Mouse (Mus musculus): ENCODE results near the gene Sec63. TPM values are rescaled to one million over a fixed set of nuclear protein-coding genes. Genes with fewer than 3 reads are reported as not detected.

Sec63 gene
- polyA plus RNA-seq, 1 experiment: 13.2 TPM

DNA sequence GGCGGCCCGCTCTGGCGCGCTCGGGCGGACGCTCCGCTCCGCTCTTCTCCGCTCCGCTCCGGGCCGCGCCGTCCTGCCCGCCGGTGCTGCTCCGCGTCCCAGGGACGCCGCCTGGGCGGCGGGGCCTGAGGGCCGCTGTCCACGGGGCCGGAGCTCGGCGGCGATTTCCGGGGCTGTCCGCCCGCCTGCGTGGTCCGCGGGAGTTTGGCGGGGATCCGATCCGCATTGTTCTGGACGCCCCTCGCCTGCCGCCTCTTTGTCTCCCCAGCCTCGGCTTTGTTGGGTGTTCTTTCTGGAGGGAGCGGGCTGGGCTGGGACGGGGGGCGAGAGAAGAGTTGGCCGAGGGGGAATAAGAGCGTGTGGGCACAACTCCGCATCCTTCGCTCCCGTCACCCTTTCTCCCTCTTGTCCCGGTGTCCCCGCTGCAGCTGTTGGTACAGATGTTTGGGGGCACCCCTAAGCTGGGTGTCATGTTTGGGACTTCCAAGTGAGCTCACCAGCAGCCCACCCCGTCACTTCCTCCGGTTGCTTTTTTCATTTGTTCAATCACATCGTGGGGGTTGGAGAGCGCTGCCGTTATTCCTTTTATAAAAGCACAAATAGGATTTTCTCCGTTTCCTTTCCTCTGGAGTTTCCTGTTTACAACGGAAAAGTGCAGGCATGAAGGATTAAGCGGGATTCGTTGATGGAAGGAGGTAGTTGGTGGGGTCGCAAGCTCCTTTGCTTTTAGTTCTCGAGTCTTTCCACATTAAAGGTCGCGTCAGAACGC is 789 bp downstream of the Sec63 start:
- DNase-seq: peak; percentile 66
- Histone ChIP-seq H3K27ac (ENCODE audit: control insufficient read depth, insufficient read depth, low read length) (peak overlapping the region; percentile 67), H3K36me3 (ENCODE audit: control insufficient read depth, insufficient read depth, low read length) (no peaks in the 10 kb centered on the region), H3K27me3 (ENCODE audit: control insufficient read depth, insufficient read depth, low read length) (no peaks in the 10 kb centered on the region), H3K4me3 (ENCODE audit: control insufficient read depth, insufficient read depth, low read length) (peak overlapping the region; percentile 94), H3K4me1 (replicated peaks; ENCODE audit: control insufficient read depth, insufficient read depth, low read length) (peaks cover 5% of the 10 kb centered on the region)
- WGBS: under 1% methylated on average over 66 of the region's 66 CpGs
- TF ChIP-seq CTCF (IDR thresholded peaks at IDR 0.05; ENCODE audit: borderline replicate concordance, control insufficient read depth, extremely low read depth, insufficient read depth, low read length, poor library complexity) (no peak), POLR2A (IDR thresholded peaks at IDR 0.05; ENCODE audit: control insufficient read depth, extremely low read depth, insufficient read depth, low read length, poor library complexity) (no peak; the same call in 1 of the 2 replicates)

DNA sequence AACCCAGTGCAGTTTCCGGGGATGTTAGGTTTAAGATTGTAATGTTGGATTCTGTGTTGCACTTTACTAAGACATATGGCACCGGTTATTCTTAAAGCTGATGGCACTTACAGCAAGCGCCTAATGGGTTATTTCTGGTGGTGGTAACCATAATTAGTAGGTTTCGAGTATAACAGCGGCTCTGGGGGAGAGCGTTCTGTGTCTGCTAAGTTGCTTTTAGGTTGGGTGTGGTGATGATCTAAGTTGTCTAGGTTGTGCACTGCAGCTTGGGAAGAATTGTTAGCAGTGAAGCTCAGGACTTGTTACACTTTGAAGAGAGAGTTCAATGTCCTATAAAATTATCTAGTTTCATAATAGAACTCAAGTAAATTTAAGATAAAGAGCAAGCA is 1.4 kb downstream of the Sec63 start:
- Histone ChIP-seq H3K36me3 (ENCODE audit: control insufficient read depth, insufficient read depth, low read length) (no peaks in the 10 kb centered on the region), H3K4me3 (ENCODE audit: control insufficient read depth, insufficient read depth, low read length) (peak overlapping the region; percentile 94), H3K27ac (ENCODE audit: control insufficient read depth, insufficient read depth, low read length) (peak overlapping the region; percentile 67), H3K27me3 (ENCODE audit: control insufficient read depth, insufficient read depth, low read length) (no peaks in the 10 kb centered on the region), H3K4me1 (replicated peaks; ENCODE audit: control insufficient read depth, insufficient read depth, low read length) (peaks cover 5% of the 10 kb centered on the region)
- TF ChIP-seq POLR2A (IDR thresholded peaks at IDR 0.05; ENCODE audit: control insufficient read depth, extremely low read depth, insufficient read depth, low read length, poor library complexity) (no peak), CTCF (IDR thresholded peaks at IDR 0.05; ENCODE audit: borderline replicate concordance, control insufficient read depth, extremely low read depth, insufficient read depth, low read length, poor library complexity) (no peak)
- DNase-seq: no peak
- under 1% methylated on average over 6 of the region's 6 CpGs for WGBS

DNA sequence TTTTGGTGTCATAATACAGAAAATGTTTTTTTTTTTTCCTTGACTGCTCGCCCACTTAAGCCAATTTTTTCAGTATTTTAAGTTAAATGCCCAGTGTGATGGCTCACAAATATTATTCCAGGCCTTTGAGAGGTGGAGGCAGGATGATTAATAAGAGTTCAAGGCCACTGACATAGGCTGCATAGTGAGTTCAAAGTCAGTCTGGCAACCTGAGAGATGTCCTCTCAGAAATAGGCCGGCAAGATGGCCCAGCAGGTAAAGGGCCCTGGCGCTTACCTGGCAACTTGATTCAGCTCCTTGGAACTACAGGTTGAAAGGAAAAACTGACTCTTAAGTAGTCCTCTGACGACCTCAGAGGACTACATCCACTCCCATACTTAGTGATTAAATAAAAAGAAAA is 1.9 kb downstream of the Sec63 start:
- H3K27me3 ChIP-seq (ENCODE audit: control insufficient read depth, insufficient read depth, low read length): no peaks in the 10 kb centered on the region
- 74% methylated on average over 4 of the region's 4 CpGs for WGBS
- peaks cover 5% of the 10 kb centered on the region for H3K4me1 ChIP-seq (replicated peaks; ENCODE audit: control insufficient read depth, insufficient read depth, low read length)
- no peak for DNase-seq
- TF ChIP-seq POLR2A (IDR thresholded peaks at IDR 0.05; ENCODE audit: control insufficient read depth, extremely low read depth, insufficient read depth, low read length, poor library complexity): no peak
- no peak for TF ChIP-seq CTCF (IDR thresholded peaks at IDR 0.05; ENCODE audit: borderline replicate concordance, control insufficient read depth, extremely low read depth, insufficient read depth, low read length, poor library complexity)
- no peak overlapping the region for H3K4me3 ChIP-seq (ENCODE audit: control insufficient read depth, insufficient read depth, low read length)
- no peak overlapping the region for H3K27ac ChIP-seq (ENCODE audit: control insufficient read depth, insufficient read depth, low read length)
- H3K36me3 ChIP-seq (ENCODE audit: control insufficient read depth, insufficient read depth, low read length): no peaks in the 10 kb centered on the region

DNA sequence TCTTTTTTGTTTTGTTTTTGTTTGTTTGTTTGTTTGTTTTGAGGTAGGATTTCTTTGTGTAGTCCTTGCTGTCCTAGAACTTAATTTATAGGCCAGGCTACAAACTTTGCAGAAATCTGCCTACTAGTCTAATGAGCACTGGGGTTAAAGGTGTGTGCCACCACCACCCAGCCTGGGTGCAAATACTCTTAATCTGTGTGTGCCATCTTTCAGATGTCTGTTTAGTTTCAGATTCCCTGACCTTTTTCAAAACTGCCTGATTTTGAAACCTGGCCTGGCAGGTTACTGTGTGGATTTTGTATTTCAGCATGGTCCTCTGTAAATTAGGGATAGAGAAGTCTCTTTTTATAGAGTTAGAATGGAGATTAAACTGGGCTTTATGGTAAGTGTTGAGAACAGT is 4.0 kb downstream of the Sec63 start:
- H3K27ac ChIP-seq (ENCODE audit: control insufficient read depth, insufficient read depth, low read length): no peak overlapping the region
- H3K4me1 ChIP-seq (replicated peaks; ENCODE audit: control insufficient read depth, insufficient read depth, low read length): peaks cover 6% of the 10 kb centered on the region
- H3K27me3 ChIP-seq (ENCODE audit: control insufficient read depth, insufficient read depth, low read length): no peaks in the 10 kb centered on the region
- DNase-seq: no peak
- TF ChIP-seq CTCF (IDR thresholded peaks at IDR 0.05; ENCODE audit: borderline replicate concordance, control insufficient read depth, extremely low read depth, insufficient read depth, low read length, poor library complexity) (no peak), POLR2A (IDR thresholded peaks at IDR 0.05; ENCODE audit: control insufficient read depth, extremely low read depth, insufficient read depth, low read length, poor library complexity) (no peak)
- no peaks in the 10 kb centered on the region for H3K36me3 ChIP-seq (ENCODE audit: control insufficient read depth, insufficient read depth, low read length)
- no peak overlapping the region for H3K4me3 ChIP-seq (ENCODE audit: control insufficient read depth, insufficient read depth, low read length)

DNA sequence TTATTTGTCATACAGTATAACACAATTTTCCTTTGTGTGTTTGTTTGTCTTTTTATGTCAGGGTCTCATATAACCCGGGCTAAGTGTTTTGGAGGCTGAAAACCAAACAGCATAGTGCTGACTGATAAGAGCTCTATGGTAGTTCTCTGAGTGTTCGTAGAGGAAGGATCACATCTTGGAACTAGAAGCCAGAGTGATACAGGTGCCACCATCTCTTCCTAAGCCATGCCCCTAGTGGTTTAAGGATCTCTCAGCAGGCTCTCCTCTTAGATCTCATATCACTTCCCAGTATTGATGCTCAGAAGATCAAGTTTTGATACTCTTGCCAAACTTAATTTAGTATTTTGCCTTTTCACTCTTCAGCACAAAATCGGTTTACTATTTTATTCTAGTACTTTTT is 14.2 kb downstream of the Sec63 start:
- TF ChIP-seq CTCF (IDR thresholded peaks at IDR 0.05; ENCODE audit: borderline replicate concordance, control insufficient read depth, extremely low read depth, insufficient read depth, low read length, poor library complexity): no peak
- no peak for TF ChIP-seq POLR2A (IDR thresholded peaks at IDR 0.05; ENCODE audit: control insufficient read depth, extremely low read depth, insufficient read depth, low read length, poor library complexity)
- H3K27me3 ChIP-seq (ENCODE audit: control insufficient read depth, insufficient read depth, low read length): no peaks in the 10 kb centered on the region
- H3K27ac ChIP-seq (ENCODE audit: control insufficient read depth, insufficient read depth, low read length): no peak overlapping the region
- peaks cover 3% of the 10 kb centered on the region; the same call in 1 of the 2 replicates for H3K4me1 ChIP-seq (replicated peaks; ENCODE audit: control insufficient read depth, insufficient read depth, low read length)
- no peaks in the 10 kb centered on the region for H3K36me3 ChIP-seq (ENCODE audit: control insufficient read depth, insufficient read depth, low read length)
- no peak for DNase-seq
- 89% methylated on average over 3 of the region's 3 CpGs for WGBS
- no peak overlapping the region for H3K4me3 ChIP-seq (ENCODE audit: control insufficient read depth, insufficient read depth, low read length)

DNA sequence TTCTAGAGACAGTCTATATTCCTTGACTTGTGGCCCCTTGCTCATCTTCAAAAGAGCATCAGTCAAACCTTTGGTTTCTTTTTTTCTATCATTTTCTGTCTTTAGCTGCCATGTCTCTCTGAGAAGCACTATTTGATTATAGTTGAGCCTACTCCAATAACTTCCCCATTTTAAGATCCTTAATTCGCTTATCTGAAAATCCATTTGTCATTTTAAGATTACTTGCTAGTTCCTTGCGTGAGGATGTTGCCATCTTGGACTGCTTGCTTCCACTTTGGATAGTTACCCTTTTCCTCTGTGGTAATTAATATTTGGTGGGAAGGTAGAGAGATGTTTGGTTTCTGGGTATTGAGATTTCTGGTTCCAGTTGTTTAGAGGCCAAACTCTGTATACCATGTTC is 19.5 kb downstream of the Sec63 start:
- Histone ChIP-seq H3K4me1 (replicated peaks; ENCODE audit: control insufficient read depth, insufficient read depth, low read length) (no peaks in the 10 kb centered on the region), H3K4me3 (ENCODE audit: control insufficient read depth, insufficient read depth, low read length) (no peak overlapping the region), H3K27ac (ENCODE audit: control insufficient read depth, insufficient read depth, low read length) (no peak overlapping the region), H3K27me3 (ENCODE audit: control insufficient read depth, insufficient read depth, low read length) (no peaks in the 10 kb centered on the region), H3K36me3 (ENCODE audit: control insufficient read depth, insufficient read depth, low read length) (peaks cover 5% of the 10 kb centered on the region; the same call in 1 of the 2 replicates)
- TF ChIP-seq POLR2A (IDR thresholded peaks at IDR 0.05; ENCODE audit: control insufficient read depth, extremely low read depth, insufficient read depth, low read length, poor library complexity): no peak
- no peak for TF ChIP-seq CTCF (IDR thresholded peaks at IDR 0.05; ENCODE audit: borderline replicate concordance, control insufficient read depth, extremely low read depth, insufficient read depth, low read length, poor library complexity)
- no peak for DNase-seq
- 83% methylated on average over 2 of the region's 2 CpGs for WGBS

Data from thymus, adult 2 months (tissue).